Mouse (Mus musculus) embryo, embryonic 9.5 days (tissue): ENCODE measurements at regions not wholly inside any gene's neighbourhood (a gene's known extent, or its start where the extent isn't known, plus 50 kb on each side); places are given as distances from the start of the nearest gene placed in this dataset.
A peak's percentile ranks its signal among the peaks of the same experiment; 100 is the strongest.

Source experiments
- DNase-seq: peaks from one replicate; pipeline ENCODE4 v3.0.0-alpha.2; 2017; ENCODE audit errors: extremely low spot score

DNA sequence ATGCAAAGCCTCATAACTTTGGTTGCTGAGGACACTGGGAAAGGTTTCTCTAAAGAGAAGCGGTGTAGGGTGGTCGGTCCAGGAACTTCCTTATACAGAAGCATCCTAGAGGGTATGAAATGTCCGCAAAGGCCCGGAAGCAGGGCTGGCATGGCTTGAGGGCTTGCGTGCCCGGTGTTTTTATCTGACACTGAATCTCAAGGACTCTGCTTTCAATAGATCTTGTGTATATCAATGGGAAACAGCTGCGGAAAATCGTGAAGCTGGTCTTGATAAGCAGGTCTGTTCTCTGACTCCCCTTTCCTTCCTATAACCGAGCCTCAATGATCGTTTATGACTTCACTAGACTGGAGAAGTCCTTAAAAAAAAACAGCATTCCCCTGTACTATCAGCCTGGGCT is 580.4 kb upstream of the Gm19410 start:
- no peak for DNase-seq

DNA sequence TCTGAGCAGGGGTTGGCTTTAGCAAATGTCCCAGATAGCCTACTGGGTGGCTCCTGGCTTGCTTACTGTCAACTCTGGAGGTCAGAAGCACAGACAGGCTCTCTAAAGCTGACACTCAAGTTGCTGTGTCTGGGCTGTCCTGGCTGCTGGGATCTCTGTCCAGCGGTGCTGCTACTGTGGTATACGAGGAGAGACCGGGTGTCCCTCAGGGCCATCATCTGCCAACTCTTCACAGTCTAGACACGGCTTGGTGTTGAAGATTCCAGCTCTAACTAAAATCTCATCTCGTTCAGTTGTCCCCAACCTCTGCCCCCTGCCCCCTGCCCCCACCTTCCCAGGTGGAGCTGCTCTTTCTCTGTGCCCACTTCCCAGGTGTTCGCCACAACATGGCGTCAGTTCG is 577.1 kb upstream of the Gm19410 start:
- DNase-seq, result no peak

- no peak for DNase-seq
These were observed 575.9 kb upstream of the Gm19410 start for GRCm38 (mm10) chr8:35189695-35190094.

DNA sequence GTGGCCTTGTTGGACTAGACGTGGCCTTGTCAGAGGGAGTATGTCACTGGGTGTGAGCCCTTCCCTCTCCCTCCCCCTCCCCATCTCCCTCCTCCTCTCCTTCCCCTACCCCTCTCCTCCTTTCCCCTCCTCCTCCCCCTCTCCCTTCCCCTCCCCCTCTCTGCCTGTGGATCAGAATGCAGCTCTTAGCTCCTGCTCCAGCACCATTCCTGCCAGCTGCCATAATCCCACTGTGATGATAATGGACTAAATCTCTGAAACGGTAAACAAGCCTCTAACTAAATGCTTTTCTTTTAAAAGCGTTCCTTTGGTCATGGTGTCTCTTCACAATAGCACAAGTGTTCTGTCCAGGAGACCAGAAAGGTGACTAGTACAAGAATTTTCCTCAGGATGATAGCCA is 573.1 kb upstream of the Gm19410 start:
- no peak for DNase-seq

DNA sequence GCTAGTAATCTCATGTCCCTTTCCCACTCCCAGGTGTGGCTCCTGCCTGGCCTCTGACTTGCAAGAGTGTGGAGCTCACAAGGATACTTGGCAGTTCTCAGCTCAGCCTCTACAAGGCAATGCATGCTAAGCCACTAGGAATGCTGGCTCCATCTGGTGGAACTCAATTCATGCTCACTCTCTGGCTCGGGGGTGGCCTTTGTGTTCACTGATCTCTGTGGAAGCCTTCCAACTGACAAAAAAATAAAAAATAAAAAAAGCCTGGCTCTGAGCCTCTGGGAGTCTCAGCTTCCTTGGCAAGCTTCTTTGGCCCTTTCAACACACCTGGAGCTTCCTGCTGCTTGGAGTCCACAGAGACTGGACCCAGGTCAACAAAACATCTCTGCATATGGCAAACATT is 571.8 kb upstream of the Gm19410 start:
- no peak for DNase-seq

- DNase-seq, result no peak
These were observed 569.4 kb upstream of the Gm19410 start for GRCm38 (mm10) chr8:35196189-35196588.

DNA sequence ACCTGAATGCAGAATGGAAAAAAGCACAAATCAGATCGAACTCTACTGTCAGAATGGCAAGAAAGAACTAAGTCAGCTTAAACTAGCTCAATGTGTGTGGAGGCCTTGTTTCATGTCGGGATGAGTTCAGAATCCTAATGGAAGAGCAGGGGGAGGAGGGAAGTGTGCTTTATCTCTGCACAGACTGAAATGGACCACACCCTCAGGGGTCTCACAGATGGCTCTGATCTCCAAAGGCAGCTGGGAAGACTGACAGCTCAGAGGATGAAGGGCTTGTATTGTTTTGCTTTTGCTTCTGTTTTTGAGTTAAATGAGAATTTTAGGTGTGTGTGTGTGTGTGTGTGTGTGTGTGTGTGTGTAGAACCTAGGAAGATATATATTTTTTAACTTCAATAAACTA is 566.8 kb upstream of the Gm19410 start:
- no peak for DNase-seq

GRCm38 (mm10) chr8:35201416-35201815 is 564.2 kb upstream of the Gm19410 start:
- DNase-seq, result peak; percentile 27

DNA sequence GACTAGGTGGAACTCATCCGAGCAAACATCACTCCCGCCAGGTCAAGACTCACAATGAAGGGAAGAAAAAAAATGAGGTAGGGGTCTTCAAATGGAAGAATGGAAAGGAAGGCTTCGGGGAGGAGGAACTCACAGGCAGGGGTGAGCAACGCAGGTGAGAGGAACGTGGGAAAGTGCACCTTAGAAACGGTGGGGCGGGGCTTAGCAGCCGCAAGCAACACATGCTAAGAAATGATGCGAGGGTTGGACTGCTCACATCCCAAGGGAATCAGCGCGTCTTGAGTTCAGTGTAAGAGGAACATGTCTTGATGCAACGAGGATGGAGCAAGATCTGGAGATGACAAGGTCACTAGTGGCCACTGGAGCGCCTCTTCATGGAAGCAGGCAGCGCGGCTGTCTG is 560.6 kb upstream of the Gm19410 start:
- no peak for DNase-seq

- peak; percentile 73 for DNase-seq
These were observed 560.1 kb upstream of the Gm19410 start for GRCm38 (mm10) chr8:35205536-35205935.

- DNase-seq, result no peak
These were observed 559.3 kb upstream of the Gm19410 start for GRCm38 (mm10) chr8:35206271-35206670.

GRCm38 (mm10) chr8:35208357-35208756 is 557.2 kb upstream of the Gm19410 start:
- no peak for DNase-seq

- DNase-seq, result peak; percentile 36
These were observed 553.8 kb upstream of the Gm19410 start for GRCm38 (mm10) chr8:35211506-35212452.

DNA sequence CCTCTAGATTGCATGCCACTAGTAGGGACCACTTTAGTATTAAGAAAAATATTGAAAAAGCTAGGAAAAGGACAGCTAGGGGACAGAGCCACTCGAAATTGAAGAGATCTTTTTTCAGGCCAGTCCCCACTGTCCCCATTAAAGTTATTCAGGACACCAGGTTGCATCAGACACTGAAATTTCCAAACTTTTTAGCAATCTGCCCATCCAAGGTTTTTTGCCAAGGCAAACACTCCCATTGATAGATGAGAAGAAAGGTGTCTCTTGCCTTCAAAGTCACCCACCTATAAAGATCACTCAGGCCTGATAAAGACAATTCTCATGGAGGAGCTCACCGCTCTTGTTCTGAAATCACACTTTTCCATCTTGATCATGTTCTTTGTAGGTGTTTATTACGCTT is 552.1 kb upstream of the Gm19410 start:
- DNase-seq, result no peak

DNA sequence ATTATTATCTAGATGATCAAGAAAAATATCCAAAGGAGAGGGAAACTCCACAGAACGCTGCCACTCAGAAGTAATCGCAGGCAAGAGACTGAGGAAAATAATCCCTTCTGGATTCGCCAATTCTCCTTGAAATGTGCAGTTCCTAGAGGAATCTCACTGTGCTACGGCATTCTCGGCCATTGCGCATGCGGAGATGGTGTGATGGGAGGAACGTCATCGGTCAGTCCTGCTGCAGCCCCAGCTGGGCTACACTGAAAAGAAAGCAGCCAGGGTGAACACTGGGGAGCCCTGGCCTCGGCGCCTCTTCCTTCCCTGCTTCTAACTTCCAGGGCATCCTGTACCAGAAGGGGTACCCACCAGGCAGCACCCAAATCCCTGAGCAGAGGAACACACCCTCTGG is 548.0 kb upstream of the Gm19410 start:
- no peak for DNase-seq

DNA sequence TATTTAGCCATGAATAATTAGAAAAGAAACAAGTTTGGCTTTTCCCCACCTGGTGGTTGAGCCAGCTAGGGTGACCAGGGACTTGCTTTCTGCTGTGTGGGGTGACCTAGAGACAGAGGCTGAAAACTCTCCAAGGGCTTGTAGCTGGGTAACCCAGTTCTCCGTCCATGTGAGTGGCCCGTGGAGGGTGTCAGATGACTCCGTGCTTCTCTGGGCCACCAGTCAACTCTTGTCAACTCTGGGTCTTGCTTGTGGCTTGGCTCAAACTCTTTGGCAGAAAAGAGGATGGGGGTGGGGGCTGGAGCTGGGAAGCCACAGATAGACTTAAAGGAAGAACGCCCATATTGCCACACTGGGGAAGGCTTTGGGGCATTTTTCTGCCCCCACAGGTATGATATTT is 547.3 kb upstream of the Gm19410 start:
- no peak for DNase-seq

DNA sequence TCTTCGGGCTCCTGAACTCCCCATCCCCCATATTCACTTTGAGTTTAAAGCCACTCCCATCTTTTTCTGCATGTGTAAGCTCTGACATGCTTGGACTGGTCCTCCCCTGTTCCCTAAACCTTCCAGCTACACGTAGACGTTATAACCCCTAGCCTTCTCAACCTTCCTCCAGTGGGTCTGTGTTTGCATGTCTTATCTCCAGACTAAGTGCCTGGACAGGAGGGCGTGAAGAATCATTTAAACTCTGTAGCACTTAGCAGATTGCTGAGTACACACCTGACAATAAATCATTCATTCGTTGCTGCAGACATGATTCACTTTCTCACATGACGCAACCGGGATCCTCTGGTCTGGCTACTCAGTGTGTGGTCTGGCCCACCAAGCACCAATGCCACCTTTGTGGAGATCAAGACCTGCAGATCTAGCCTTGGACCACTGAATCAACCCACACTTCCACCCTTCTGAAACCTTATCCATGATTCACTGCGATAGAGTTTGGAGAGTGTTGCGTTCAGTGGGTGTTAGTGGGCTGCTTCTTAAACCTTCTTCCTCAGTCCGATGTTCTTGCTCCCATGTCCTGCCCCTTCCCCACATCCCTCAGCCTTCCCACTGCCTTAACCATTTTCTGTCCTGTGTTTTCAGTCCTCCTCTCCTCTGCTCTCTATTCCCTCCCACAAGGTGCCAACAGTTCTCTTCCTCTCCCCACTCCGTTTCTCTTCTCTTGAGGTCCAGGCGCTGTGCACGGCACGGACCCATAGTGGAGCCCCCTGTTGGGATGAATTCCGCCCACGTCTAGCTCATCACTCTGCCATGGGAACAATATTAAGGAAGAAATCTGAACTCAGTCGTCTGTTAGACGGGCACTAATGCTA is 541.3 kb upstream of the Gm19410 start:
- DNase-seq, result no peak

GRCm38 (mm10) chr8:35224925-35225244 is 540.7 kb upstream of the Gm19410 start:
- no peak for DNase-seq

DNA sequence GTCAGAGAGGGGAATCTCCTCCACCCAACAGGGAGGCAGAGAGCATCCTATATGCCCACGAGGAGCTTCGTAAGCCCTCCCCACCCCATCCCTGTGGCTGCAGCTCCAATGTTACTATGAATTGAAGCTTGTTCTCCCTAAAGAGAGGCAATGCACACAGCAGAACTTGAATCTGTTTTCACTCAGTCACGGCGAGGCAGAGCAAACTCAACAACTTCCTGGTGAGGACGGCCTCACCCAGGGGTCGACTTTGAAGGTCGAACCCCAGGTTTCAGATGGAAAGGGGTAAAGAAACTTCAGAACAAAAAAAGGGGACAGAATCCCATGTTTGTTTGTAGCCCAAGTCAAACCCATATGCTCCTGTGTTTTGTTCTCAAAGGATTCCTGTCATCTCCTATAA is 538.5 kb upstream of the Gm19410 start:
- no peak for DNase-seq

GRCm38 (mm10) chr8:35228449-35228848 is 537.1 kb upstream of the Gm19410 start:
- DNase-seq, result no peak

DNA sequence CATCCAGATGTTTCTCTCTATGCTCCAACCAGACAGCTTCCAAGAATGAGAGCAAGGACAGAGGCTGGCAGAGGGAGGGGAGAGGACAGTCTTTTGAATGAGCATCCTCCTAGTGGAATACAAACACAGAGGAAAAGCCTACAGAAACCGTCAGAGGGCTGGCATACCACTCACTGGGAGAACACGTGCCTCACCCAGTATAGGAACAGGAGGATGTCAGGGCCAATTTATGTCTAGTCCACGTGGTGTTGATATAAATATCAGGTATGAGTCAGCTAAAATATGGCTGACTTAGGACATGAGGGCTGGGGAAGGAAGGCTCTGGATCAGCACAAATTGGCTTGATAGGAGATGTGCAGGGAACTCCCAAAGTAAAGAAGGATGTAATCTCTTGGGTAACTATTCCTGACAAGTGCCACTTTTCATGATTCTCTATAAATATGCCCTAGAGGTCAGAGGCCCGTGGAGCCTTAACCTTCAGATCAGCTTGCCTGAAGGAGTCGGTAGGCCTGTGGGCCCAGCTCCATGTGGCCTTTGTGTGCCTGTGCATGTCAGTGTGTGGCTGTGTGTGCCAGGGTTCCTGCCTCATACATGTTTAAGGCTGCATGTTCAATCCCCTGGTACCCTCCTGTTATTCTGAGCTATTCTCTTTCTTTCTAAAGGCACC is 531.9 kb upstream of the Gm19410 start:
- no peak for DNase-seq

DNA sequence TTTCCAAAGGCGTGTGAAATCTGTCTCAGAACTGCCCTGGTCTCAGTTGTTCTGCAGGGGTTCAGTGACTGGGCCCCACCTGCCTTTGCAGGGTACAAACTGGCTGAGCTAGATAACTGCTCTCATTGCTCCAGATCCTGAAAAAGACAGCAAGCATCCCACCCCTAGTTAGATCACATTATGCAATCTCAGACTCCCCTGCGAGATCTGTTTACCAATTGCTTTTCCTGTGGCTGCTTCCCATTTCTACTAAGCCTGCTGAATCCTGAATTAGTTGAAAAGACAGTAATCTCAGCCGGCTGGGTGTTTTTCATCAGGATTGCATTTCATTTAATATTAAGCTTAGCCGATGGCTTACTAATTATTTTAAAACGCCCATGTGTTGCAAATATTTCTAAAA is 531.2 kb upstream of the Gm19410 start:
- DNase-seq, result no peak
